Mouse (Mus musculus) liver, embryonic 16.5 days (tissue): ENCODE measurements around the gene Ehd1. TPM values are rescaled to one million over a fixed set of nuclear protein-coding genes. Genes with fewer than 3 reads are reported as not detected.
A peak's percentile ranks its signal among the peaks of the same experiment; 100 is the strongest.

Source experiments
- ATAC-seq: fragments of 200-750 bp; cut with Nextera tagmentation; 2 replicates; pipeline ENCODE4 v1.8.0; 2017; ENCODE audit warnings: low read depth, mild to moderate bottlenecking, moderate number of reproducible peaks, moderate library complexity
- H3K27ac ChIP-seq: fragments of 300-500 bp; sonication (generic); 2 replicates; pipeline ENCODE4 v1.5.1; 2014; ENCODE audit warnings: mild to moderate bottlenecking, low read length
- H3K27me3 ChIP-seq: fragments of 300-500 bp; sonication (generic); 2 replicates; pipeline ENCODE4 v1.6.1; 2014; ENCODE audit warnings: low read depth, low read length, mixed read lengths; ENCODE audit not compliant: control insufficient read depth, insufficient read depth
- H3K36me3 ChIP-seq: fragments of 300-500 bp; sonication (generic); 2 replicates; pipeline ENCODE4 v1.6.1; 2014; ENCODE audit warnings: mild to moderate bottlenecking; ENCODE audit not compliant: control insufficient read depth, insufficient read depth
- H3K4me1 ChIP-seq: fragments of 300-500 bp; sonication (generic); 2 replicates; pipeline ENCODE4 v1.6.1; 2014; ENCODE audit warnings: low read depth, low read length, mixed read lengths; ENCODE audit not compliant: control insufficient read depth
- H3K4me2 ChIP-seq: fragments of 300-500 bp; sonication (generic); 2 replicates; pipeline ENCODE4 v1.6.1; 2014; ENCODE audit warnings: low read depth, low read length, mixed read lengths
- H3K4me3 ChIP-seq: fragments of 300-500 bp; sonication (generic); 2 replicates; pipeline ENCODE4 v1.5.1; 2014; ENCODE audit warnings: low read depth, mild to moderate bottlenecking, low read length
- H3K9ac ChIP-seq: fragments of 300-500 bp; sonication (generic); 2 replicates; pipeline ENCODE4 v1.6.1; 2014; ENCODE audit warnings: low read depth, low read length
- H3K9me3 ChIP-seq: fragments of 300-500 bp; sonication (generic); replicated peaks from 2 replicates; pipeline ENCODE4 v1.6.1; 2016; ENCODE audit warnings: low read length; ENCODE audit not compliant: control insufficient read depth
- WGBS: fragments of 180-500 bp; shearing (Covaris S2); extraction: QIAGEN DNeasy Blood & Tissue Kit; methylation state at CpG from one replicate; pipeline ENCODE4 v1.1.7; 2014; ENCODE audit not compliant: insufficient replicate concordance; 5-methylcytosine and 5-hydroxymethylcytosine counted together
- polyA plus RNA-seq: library from polyadenylated mRNA; unstranded; fragments of >200 nt; fragmentation: Nextera tagmentation; extraction: Ambion mirVana; gene quantifications from 2 replicates; pipeline ENCODE4 v1.2.1, GENCODE M21; 2015

Ehd1 gene
- polyA plus RNA-seq, 1 experiment from 2014 or later: 68.6 TPM

DNA sequence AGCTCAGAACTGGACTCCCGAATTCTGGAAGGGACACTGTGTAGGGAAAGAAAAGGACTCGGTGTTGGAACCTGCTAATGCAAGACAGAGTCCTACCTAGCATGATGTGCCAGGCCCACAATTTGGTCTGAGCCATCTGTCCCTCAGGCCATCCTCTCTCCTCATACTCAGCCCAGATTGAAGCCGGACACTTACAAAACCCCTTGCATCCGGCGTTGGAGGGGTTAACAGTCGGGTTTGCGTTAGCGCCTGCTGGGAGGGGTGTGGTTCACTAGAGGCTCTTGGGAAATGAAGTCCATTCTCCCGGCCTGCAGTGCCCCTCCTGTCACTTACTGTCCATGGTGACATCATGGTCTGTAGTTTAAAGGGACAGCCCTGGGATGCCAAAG lies 40.5 kb upstream of the Ehd1 start:
- Histone ChIP-seq H3K27ac (peak overlapping the region; percentile 97), H3K36me3 (no peaks in the 10 kb centered on the region), H3K4me3 (peak overlapping the region; percentile 71), H3K4me2 (peak overlapping the region; percentile 97), H3K9ac (peak overlapping the region; percentile 79), H3K4me1 (peaks cover 44% of the 10 kb centered on the region), H3K27me3 (no peaks in the 10 kb centered on the region), H3K9me3 (no peaks in the 10 kb centered on the region)
- under 1% methylated on average over 9 of the region's 9 CpGs for WGBS
- ATAC-seq: peak; percentile 87

DNA sequence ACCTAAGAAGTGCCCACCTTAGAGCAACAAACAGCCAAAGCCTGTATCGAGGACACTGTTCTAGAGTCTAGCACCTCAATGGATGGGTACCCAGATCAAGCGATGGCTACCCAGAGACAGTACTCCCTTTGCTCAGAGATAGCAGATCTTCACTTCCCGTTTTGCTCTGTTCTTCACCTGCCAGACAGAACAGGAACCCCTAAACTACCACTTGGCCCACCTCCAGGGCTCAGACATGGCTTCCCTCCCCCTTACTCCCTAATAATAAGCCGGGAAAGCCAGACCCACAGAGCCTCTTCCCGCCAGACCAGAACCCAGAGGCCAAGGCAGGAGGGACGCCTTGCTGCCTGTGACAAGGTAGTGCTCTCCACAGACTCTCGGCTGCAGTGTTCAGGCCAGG lies 39.7 kb upstream of the Ehd1 start:
- H3K9ac ChIP-seq: no peak overlapping the region
- peaks cover 45% of the 10 kb centered on the region for H3K4me1 ChIP-seq
- no peak overlapping the region for H3K27ac ChIP-seq
- H3K36me3 ChIP-seq: no peaks in the 10 kb centered on the region
- no peaks in the 10 kb centered on the region for H3K9me3 ChIP-seq
- H3K4me3 ChIP-seq: no peak overlapping the region
- ATAC-seq: no peak
- H3K27me3 ChIP-seq: no peaks in the 10 kb centered on the region
- no peak overlapping the region for H3K4me2 ChIP-seq
- 62% methylated on average over 7 of the region's 7 CpGs for WGBS

DNA sequence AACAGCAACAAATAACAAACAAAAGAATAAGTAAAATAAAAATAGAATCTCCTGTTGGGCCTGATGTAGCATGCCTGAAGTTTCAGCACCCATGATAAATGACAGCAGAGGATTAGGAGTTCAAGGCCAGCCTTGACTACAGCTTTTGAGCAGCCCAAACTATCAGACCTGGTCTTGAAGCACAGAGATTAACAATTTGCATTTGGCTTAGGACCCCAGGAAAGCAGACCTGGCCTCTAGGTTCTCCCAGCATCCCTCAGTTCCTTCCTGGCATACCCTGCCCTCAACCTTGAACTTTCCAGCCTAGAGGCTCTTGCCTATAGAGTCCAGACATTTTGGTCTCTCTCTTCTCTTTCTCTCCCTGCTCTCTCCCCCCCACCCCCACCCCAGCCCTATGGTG lies 37.8 kb upstream of the Ehd1 start:
- no peak for ATAC-seq
- H3K4me3 ChIP-seq: no peak overlapping the region
- H3K9me3 ChIP-seq: no peaks in the 10 kb centered on the region
- H3K4me2 ChIP-seq: no peak overlapping the region
- no peaks in the 10 kb centered on the region for H3K36me3 ChIP-seq
- H3K27me3 ChIP-seq: no peaks in the 10 kb centered on the region
- H3K4me1 ChIP-seq: peaks cover 59% of the 10 kb centered on the region
- no peak overlapping the region for H3K27ac ChIP-seq
- no peak overlapping the region for H3K9ac ChIP-seq

DNA sequence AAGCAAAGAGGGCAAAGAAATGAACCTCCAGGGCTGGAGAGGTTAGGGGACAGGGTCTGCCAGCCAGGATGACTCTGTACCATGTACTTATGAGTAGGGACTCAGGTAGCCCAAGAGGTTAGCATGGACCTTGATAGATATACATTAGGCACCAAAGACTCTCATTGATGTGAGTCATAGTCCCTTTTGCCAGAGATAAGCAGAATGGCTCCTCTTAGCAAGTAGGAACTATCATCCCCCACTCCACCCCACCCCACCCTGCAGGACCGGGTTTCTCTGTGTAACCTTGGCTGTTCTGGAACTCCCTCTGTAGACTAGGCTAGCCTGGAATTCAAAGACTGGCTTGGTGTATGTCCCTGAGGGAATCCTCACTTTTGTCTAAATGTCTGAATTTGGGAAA lies 36.4 kb upstream of the Ehd1 start:
- WGBS: 19% methylated on average over 1 of the region's 1 CpGs
- peaks cover 45% of the 10 kb centered on the region for H3K4me1 ChIP-seq
- peak overlapping the region; percentile 85 for H3K27ac ChIP-seq
- no peaks in the 10 kb centered on the region for H3K27me3 ChIP-seq
- peak overlapping the region; percentile 17; the same call in 1 of the 2 replicates for H3K9ac ChIP-seq
- H3K4me2 ChIP-seq: peak overlapping the region; percentile 53
- no peak overlapping the region for H3K4me3 ChIP-seq
- no peaks in the 10 kb centered on the region for H3K36me3 ChIP-seq
- H3K9me3 ChIP-seq: no peaks in the 10 kb centered on the region
- ATAC-seq: peak; percentile 6; the same call in 1 of the 2 replicates

DNA sequence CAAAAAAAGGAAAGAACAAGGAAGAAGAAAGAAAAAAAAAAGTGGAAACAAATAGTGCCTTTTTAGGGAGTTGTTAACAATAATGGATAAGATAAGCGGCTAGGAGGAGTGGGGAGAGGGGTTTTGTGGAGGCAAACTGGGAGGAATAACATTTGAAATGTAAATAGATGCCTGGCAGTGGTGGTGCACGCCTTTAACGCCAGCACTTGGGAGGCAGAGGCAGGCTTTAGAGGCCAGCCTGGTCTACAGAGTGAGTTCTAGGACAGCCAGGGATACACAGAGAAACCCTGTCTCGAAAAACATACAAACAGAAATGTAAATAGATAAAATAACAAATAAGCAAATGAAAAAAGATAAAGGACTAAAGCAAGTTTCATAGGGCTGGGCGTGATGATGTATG lies 35.8 kb upstream of the Ehd1 start:
- Histone ChIP-seq H3K27me3 (no peaks in the 10 kb centered on the region), H3K4me3 (peak overlapping the region; percentile 37), H3K9me3 (no peaks in the 10 kb centered on the region), H3K27ac (peak overlapping the region; percentile 85), H3K36me3 (peaks cover 4% of the 10 kb centered on the region), H3K4me1 (peaks cover 41% of the 10 kb centered on the region), H3K9ac (peak overlapping the region; percentile 25; the same call in 1 of the 2 replicates), H3K4me2 (peak overlapping the region; percentile 53)
- WGBS: 28% methylated on average over 5 of the region's 5 CpGs
- ATAC-seq: no peak

DNA sequence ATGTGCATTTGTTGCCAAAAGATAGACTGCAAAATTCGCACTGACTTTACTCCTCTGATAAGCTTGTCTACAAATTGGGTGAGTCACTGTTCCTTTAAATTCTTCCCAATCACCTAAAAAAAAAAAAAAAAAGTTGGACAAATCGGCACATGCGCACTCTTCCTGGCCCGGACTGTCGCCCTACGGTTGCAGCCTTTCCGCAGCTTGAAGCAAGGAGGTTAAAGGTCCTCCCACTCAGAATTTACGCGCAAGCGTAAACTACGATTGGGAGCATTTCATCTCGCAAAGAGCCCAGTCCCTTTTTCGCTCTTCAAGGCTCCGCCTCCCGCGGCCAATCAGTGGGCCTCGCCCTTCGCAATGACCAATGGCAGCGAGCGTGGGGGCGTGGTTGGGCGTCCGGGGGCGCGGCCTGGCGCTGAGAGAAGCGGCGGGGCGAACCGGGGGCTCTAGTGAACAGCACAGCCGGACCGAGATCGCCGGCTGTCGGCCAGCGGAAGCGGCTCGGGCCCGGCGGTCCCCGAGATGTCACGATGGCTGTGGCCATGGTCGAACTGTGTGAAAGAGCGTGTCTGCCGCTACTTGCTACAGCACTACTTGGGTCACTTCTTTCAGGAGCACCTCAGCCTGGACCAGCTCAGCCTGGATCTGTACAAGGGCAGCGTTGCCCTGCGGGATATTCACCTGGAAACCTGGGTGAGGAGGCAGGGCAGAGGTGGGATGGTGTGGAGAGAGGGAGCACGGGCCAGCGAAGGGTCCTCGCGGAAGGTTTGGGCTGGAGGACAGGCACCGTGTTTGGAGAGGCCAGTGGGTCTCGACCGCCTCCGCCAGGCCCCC lies 35.0 kb upstream of the Ehd1 start, which contains the start of gene Atg2a:
Atg2a (plus strand) TSS at position 395 of the 834 bp plus-strand sequence.
- peak within 1 kb of the TSS; percentile 86 for H3K4me3 ChIP-seq
- no peaks in the 10 kb centered on the region for H3K27me3 ChIP-seq
- peaks cover 38% of the 10 kb centered on the region for H3K4me1 ChIP-seq
- H3K4me2 ChIP-seq: peak within 1 kb of the TSS; percentile 90
- no peaks in the 10 kb centered on the region for H3K9me3 ChIP-seq
- WGBS: under 1% methylated on average over 54 of the region's 55 CpGs
- H3K9ac ChIP-seq: peak within 1 kb of the TSS; percentile 94
- peak; percentile 90 for ATAC-seq
- H3K27ac ChIP-seq: peak within 1 kb of the TSS; percentile 90
- H3K36me3 ChIP-seq: peaks cover 11% of the 10 kb centered on the region

DNA sequence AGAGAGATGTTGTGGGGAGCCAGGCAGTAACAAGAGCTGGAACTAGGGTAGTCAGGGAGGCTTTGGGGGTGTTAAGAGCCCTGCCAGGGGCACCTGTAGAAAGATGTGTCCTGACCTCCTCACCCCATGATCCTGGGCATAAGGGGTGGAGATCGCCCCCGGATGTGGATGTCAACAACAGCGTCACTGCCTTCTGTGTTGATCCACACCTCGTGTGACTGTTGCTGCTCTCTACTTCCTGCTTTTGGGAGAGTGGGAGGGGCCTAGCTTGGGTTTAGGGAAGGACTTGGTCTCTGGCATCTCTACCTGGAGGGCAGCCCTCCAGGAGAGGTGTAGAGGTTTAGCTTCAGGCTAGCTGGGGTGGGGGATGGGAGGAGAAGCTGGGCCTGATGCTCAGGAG lies 34.2 kb upstream of the Ehd1 start:
- 0% methylated on average over 4 of the region's 4 CpGs for WGBS

DNA sequence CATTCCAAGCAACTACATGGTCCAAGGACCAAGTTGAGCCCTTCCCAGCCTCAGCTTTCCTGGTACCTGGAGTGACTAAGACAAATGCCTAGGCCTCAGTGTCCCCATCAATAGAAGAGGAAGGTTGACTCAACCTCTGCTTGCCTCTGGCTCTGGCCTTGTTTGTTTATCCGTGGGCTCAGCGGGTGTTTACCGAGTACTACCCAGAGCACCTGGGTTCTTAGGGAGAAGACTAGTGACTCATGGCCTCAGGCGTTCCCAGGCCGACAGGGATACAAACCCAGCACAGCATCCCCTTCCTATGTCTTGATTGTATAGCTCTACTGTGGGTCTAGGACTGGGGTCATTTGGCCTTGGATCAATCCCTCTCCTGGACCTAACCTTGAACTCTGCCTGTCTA lies 33.3 kb upstream of the Ehd1 start:
- no peak overlapping the region for H3K4me3 ChIP-seq
- H3K4me2 ChIP-seq: no peak overlapping the region
- no peak for ATAC-seq
- H3K9me3 ChIP-seq: no peaks in the 10 kb centered on the region
- H3K36me3 ChIP-seq: peaks cover 27% of the 10 kb centered on the region
- H3K27me3 ChIP-seq: no peaks in the 10 kb centered on the region
- 71% methylated on average over 5 of the region's 5 CpGs for WGBS
- peaks cover 31% of the 10 kb centered on the region for H3K4me1 ChIP-seq
- no peak overlapping the region for H3K9ac ChIP-seq
- H3K27ac ChIP-seq: no peak overlapping the region

More for the DNA sequence above, 34.2 kb upstream of the Ehd1 start:
- peak overlapping the region; percentile 94 for H3K9ac ChIP-seq
- peaks cover 19% of the 10 kb centered on the region for H3K36me3 ChIP-seq
- H3K9me3 ChIP-seq: no peaks in the 10 kb centered on the region
- ATAC-seq: peak; percentile 2; the same call in 1 of the 2 replicates
- peak overlapping the region; percentile 90 for H3K4me2 ChIP-seq
- peak overlapping the region; percentile 90 for H3K27ac ChIP-seq
- H3K4me1 ChIP-seq: peaks cover 35% of the 10 kb centered on the region
- H3K4me3 ChIP-seq: peak overlapping the region; percentile 86
- no peaks in the 10 kb centered on the region for H3K27me3 ChIP-seq

DNA sequence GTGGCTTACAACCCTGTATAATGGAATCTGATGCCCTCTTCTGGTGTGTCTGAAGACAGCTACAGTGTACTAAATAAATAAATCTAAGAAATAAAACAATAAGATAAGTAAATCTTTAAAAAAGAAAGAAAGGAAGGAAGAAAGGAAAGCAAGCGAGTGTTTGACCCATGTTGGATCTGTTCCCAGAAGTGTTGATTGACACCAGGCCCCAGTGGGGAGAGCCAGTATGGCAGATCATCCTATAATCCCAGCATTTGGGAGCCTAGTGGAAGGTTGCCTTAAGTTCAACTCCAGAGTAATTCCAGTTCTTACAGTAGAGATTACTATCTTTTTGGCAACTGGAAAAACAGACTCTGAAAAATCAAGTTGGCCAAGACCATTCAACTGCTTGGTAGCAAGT lies 30.7 kb upstream of the Ehd1 start:
- no peak for ATAC-seq
- 73% methylated on average over 1 of the region's 1 CpGs for WGBS
- Histone ChIP-seq H3K27me3 (no peaks in the 10 kb centered on the region), H3K4me1 (peaks cover 17% of the 10 kb centered on the region), H3K4me2 (no peak overlapping the region), H3K9me3 (no peaks in the 10 kb centered on the region), H3K27ac (no peak overlapping the region), H3K4me3 (no peak overlapping the region), H3K36me3 (peaks cover 33% of the 10 kb centered on the region), H3K9ac (no peak overlapping the region)
